Mouse (Mus musculus) MEL (cell line): Measurements from ENCODE around the gene 1600002K03Rik. TPM values are rescaled to one million over a fixed set of nuclear protein-coding genes. Genes with fewer than 3 reads are reported as not detected.
A peak's percentile ranks its signal among the peaks of the same experiment; 100 is the strongest.

ENCODE experiments used
- DNase-seq: peaks from one replicate; pipeline ENCODE4 v3.0.0; 2011; ENCODE audit warnings: low read depth, low spot score
- H3K27ac ChIP-seq: 2 replicates; pipeline ENCODE4 v1.5.1; 2012; ENCODE audit warnings: low read depth, mild to moderate bottlenecking, control low read depth, low read length, moderate library complexity; ENCODE audit not compliant: control insufficient read depth
- H3K27me3 ChIP-seq, 2 experiments: fragments of 150-350 bp in 1 of 2; sonication (generic) in 1 of 2; 2 replicates each; pipeline ENCODE4 v1.6.1; 2012; ENCODE audit warnings: low read length in 2 of 2, mild to moderate bottlenecking in 2 of 2, improper control_type of control experiment in 1 of 2, moderate library complexity in 1 of 2; ENCODE audit not compliant: insufficient read depth in 2 of 2, control insufficient read depth in 1 of 2
- H3K36me3 ChIP-seq, 2 experiments: 2 replicates each; pipeline ENCODE4 v1.6.1; 2012 to 2014; ENCODE audit warnings: low read length in 2 of 2, improper control_type of control experiment in 1 of 2, inconsistent platforms in 1 of 2, mild to moderate bottlenecking in 1 of 2; ENCODE audit not compliant: insufficient read depth in 2 of 2, control insufficient read depth in 1 of 2
- H3K4me1 ChIP-seq, 2 experiments: fragments of 150-350 bp in 1 of 2; sonication (generic) in 1 of 2; 2 replicates each; pipeline ENCODE4 v1.6.1; 2012; ENCODE audit warnings: low read length in 2 of 2, improper control_type of control experiment in 1 of 2, mild to moderate bottlenecking in 1 of 2; ENCODE audit not compliant: insufficient read depth in 2 of 2, control insufficient read depth in 1 of 2
- H3K4me3 ChIP-seq, 2 experiments: fragments of 150-350 bp in 1 of 2; sonication (generic) in 1 of 2; 2 replicates each; pipeline ENCODE4 v1.5.1; 2012; ENCODE audit warnings: low read depth in 2 of 2, low read length in 2 of 2, mild to moderate bottlenecking in 2 of 2, moderate library complexity in 2 of 2, control low read depth in 1 of 2, improper control_type of control experiment in 1 of 2; ENCODE audit not compliant: control insufficient read depth in 1 of 2, insufficient read depth in 1 of 2
- H3K79me2 ChIP-seq: 2 replicates; pipeline ENCODE4 v1.6.1; 2012; ENCODE audit warnings: mild to moderate bottlenecking, low read length, moderate library complexity; ENCODE audit not compliant: control insufficient read depth, poor library complexity, insufficient read depth
- H3K9ac ChIP-seq: 2 replicates; pipeline ENCODE4 v1.6.1; 2012; ENCODE audit warnings: low read depth, mild to moderate bottlenecking, control low read depth, low read length, moderate library complexity; ENCODE audit not compliant: control insufficient read depth, poor library complexity, severe bottlenecking
- H3K9me3 ChIP-seq: fragments of 150-350 bp; sonication (generic); replicated peaks from 2 replicates; pipeline ENCODE4 v1.6.1; 2012; ENCODE audit warnings: mild to moderate bottlenecking, low read length, improper control_type of control experiment, moderate library complexity; ENCODE audit not compliant: insufficient read depth
- BHLHE40 ChIP-seq: IDR thresholded peaks from 2 replicates; pipeline ENCODE4 v1.6.1; 2012; ENCODE audit warnings: low read depth, mild to moderate bottlenecking, inconsistent platforms, low read length, improper control_type of control experiment, borderline replicate concordance
- CHD1 ChIP-seq: IDR thresholded peaks from 2 replicates; pipeline ENCODE4 v1.6.1; 2012; ENCODE audit warnings: low read depth, mild to moderate bottlenecking, inconsistent platforms, low read length, improper control_type of control experiment
- CHD2 ChIP-seq: IDR thresholded peaks from 2 replicates; pipeline ENCODE4 v1.6.1; 2011; ENCODE audit warnings: low read length, improper control_type of control experiment
- CTCF ChIP-seq, 3 experiments: IDR thresholded peaks in 2 of 3; conservative IDR thresholded peaks in 1 of 3; 2 replicates each; pipeline ENCODE4 v1.5.1; 2011 to 2012; ENCODE audit warnings: low read length in 3 of 3, low read depth in 2 of 3, mild to moderate bottlenecking in 2 of 3, improper control_type of control experiment in 1 of 3, inconsistent platforms in 1 of 3, mixed read lengths in 1 of 3, moderate library complexity in 1 of 3; ENCODE audit not compliant: control insufficient read depth in 1 of 3, insufficient read depth in 1 of 3, poor library complexity in 1 of 3, severe bottlenecking in 1 of 3
- EP300 ChIP-seq, 2 experiments: IDR thresholded peaks; 2 replicates each; pipeline ENCODE4 v1.6.1; 2011; ENCODE audit warnings: improper control_type of control experiment in 2 of 2, low read length in 2 of 2, low read depth in 1 of 2, mild to moderate bottlenecking in 1 of 2
- ETS1 ChIP-seq: IDR thresholded peaks from 2 replicates; pipeline ENCODE4 v1.6.1; 2012; ENCODE audit warnings: low read depth, mild to moderate bottlenecking, inconsistent platforms, low read length, improper control_type of control experiment, moderate library complexity
- JUND ChIP-seq: IDR thresholded peaks from 2 replicates; pipeline ENCODE4 v1.6.1; 2011; ENCODE audit warnings: low read depth, mild to moderate bottlenecking, improper control_type of control experiment, low read length
- KAT2A ChIP-seq: conservative IDR thresholded peaks from 2 replicates; pipeline ENCODE4 v1.6.1; 2012; ENCODE audit warnings: low read depth, low read length, improper control_type of control experiment, inconsistent platforms
- MXI1 ChIP-seq: IDR thresholded peaks from 2 replicates; pipeline ENCODE4 v1.6.1; 2011; ENCODE audit warnings: mild to moderate bottlenecking, low read depth, low read length, improper control_type of control experiment
- MYB ChIP-seq: IDR thresholded peaks from 2 replicates; pipeline ENCODE4 v1.6.1; 2011; ENCODE audit warnings: mild to moderate bottlenecking, low read depth, low read length, improper control_type of control experiment
- MYC ChIP-seq: IDR thresholded peaks from 2 replicates; pipeline ENCODE4 v1.6.1; 2011; ENCODE audit warnings: low read depth, mild to moderate bottlenecking, low read length, improper control_type of control experiment, moderate library complexity
- POLR2A ChIP-seq, 2 experiments: IDR thresholded peaks; 2 replicates each; pipeline ENCODE4 v1.6.1; 2011 to 2012; ENCODE audit warnings: low read length in 2 of 2, mild to moderate bottlenecking in 2 of 2, control low read depth in 1 of 2, improper control_type of control experiment in 1 of 2, low read depth in 1 of 2, moderate library complexity in 1 of 2; ENCODE audit not compliant: control insufficient read depth in 1 of 2, insufficient read depth in 1 of 2, poor library complexity in 1 of 2
- RAD21 ChIP-seq: IDR thresholded peaks from 2 replicates; pipeline ENCODE4 v1.6.1; 2011; ENCODE audit warnings: mild to moderate bottlenecking, low read depth, low read length, improper control_type of control experiment
- RCOR1 ChIP-seq: IDR thresholded peaks from 2 replicates; pipeline ENCODE4 v1.6.1; 2012; ENCODE audit warnings: low read depth, mild to moderate bottlenecking, inconsistent platforms, low read length, improper control_type of control experiment
- SIN3A ChIP-seq: IDR thresholded peaks from 2 replicates; pipeline ENCODE4 v1.6.1; 2012; ENCODE audit warnings: low read length, improper control_type of control experiment, inconsistent platforms
- SMC3 ChIP-seq: IDR thresholded peaks from 2 replicates; pipeline ENCODE4 v1.6.1; 2011; ENCODE audit warnings: low read depth, low read length, improper control_type of control experiment
- TAL1 ChIP-seq: IDR thresholded peaks from 2 replicates; pipeline ENCODE4 v1.6.1; 2012; ENCODE audit warnings: mild to moderate bottlenecking, inconsistent platforms, low read length, moderate library complexity, mixed read lengths
- TBP ChIP-seq: IDR thresholded peaks from 2 replicates; pipeline ENCODE4 v1.8.0; 2011; ENCODE audit warnings: low read depth, low read length, improper control_type of control experiment
- TCF12 ChIP-seq: IDR thresholded peaks from 2 replicates; pipeline ENCODE4 v1.6.1; 2014; ENCODE audit warnings: low read depth, mild to moderate bottlenecking, inconsistent platforms, low read length, improper control_type of control experiment, moderate library complexity
- UBTF ChIP-seq: IDR thresholded peaks from 2 replicates; pipeline ENCODE4 v1.6.1; 2012; ENCODE audit warnings: low read depth, mild to moderate bottlenecking, inconsistent platforms, low read length, improper control_type of control experiment, moderate library complexity, borderline replicate concordance; ENCODE audit not compliant: insufficient read depth
- USF2 ChIP-seq, 2 experiments: IDR thresholded peaks; 2 replicates each; pipeline ENCODE4 v1.6.1; 2011 to 2012; ENCODE audit warnings: improper control_type of control experiment in 2 of 2, low read length in 2 of 2, borderline replicate concordance in 1 of 2, inconsistent platforms in 1 of 2, low read depth in 1 of 2, mild to moderate bottlenecking in 1 of 2; ENCODE audit not compliant: insufficient read depth in 1 of 2
- ZNF384 ChIP-seq: IDR thresholded peaks from 2 replicates; pipeline ENCODE4 v1.6.1; 2012; ENCODE audit warnings: low read depth, mild to moderate bottlenecking, inconsistent platforms, low read length, improper control_type of control experiment
- polyA plus RNA-seq, 2 experiments: library from polyadenylated mRNA; stranded (reverse) in 1 of 2; unstranded in 1 of 2; fragments of >175 nt in 1 of 2; fragments of >200 nt in 1 of 2; gene quantifications; 2 replicates each; pipeline versions ENCODE4 v1.2.1 to v1.2.4; 2012; ENCODE audit warnings: low replicate concordance in 2 of 2, low read depth in 1 of 2; ENCODE audit not compliant: insufficient read length in 2 of 2, insufficient read depth in 1 of 2, missing spikeins in 1 of 2
- total RNA-seq: library from RNA; depleted of rRNA; stranded (reverse); fragments of 300-350 nt; gene quantifications from 2 replicates; pipeline ENCODE4 v1.2.3, GENCODE M21; 2012

The 1600002K03Rik gene
- total and polyA plus RNA-seq, 3 experiments, result 11.4 to 16.9 TPM; not detected in 1

- DNase-seq, result no peak
- H3K79me2 ChIP-seq, result peaks cover 8% of the 10 kb centered on the region; the same call in 1 of the 2 replicates
- no peak for TF ChIP-seq RCOR1
- no peak for TF ChIP-seq KAT2A
- TF ChIP-seq ETS1, result no peak; the same call in 1 of the 2 replicates
- TF ChIP-seq BHLHE40, result peak; percentile 46; the same call in 1 of the 2 replicates
- TF ChIP-seq CHD2, result no peak
- TF ChIP-seq ZNF384, result peak; percentile 77
- TF ChIP-seq POLR2A (IDR thresholded peaks at IDR 0.05; ENCODE audit: control insufficient read depth in 1 of 2, insufficient read depth in 1 of 2, low read depth in 1 of 2, low read length in 2 of 2, poor library complexity in 1 of 2), result no peak
- H3K36me3 ChIP-seq, result peaks cover 0 to 12% of the 10 kb centered on the region in 2 experiments; a peak in 2 of 4 replicates
- no peaks in the 10 kb centered on the region for H3K9me3 ChIP-seq
- H3K9ac ChIP-seq, result peak overlapping the region; percentile 68
- H3K27ac ChIP-seq, result peak overlapping the region; percentile 56
- H3K4me3 ChIP-seq, result peak overlapping the region; percentile 47 to 85
- H3K27me3 ChIP-seq, result no peaks in the 10 kb centered on the region
- peaks cover 0 to 11% of the 10 kb centered on the region in 2 experiments; a peak in 1 of 4 replicates for H3K4me1 ChIP-seq
These were observed 614 bp downstream of the 1600002K03Rik start for GRCm38 (mm10) chr10:80173358-80173757.

DNA sequence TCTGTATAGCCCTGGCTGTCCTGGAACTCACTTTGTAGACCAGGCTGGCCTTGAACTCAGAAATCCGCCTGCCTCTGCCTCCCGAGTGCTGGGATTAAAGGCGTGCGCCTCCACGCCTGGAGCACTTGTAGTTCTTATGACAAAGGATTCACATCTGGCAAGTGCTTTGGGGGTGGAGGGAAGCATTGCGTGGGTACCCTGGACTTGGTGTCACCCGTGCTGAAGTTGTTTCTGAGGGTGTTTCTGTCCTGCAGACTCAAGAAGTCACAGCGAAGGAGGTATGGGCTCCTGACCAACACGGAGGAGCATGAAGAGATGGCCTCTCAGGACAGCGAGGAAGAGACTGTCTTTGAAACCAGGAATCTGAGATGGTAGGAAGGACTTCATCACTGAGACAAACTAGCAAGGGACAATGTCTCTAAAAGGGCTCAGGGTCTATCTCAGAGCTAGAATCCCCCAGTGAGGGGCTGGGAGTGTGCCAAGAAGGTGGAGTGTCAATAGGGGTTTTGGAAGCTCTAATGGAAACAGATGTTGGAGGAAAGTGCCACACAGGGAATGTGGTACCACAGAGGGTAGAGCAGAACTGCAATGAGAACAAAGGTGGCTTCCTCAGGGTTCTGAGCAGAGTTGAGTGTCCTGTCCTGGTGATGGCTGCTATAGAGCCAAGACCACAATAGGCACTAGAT, 1.4 kb downstream of the 1600002K03Rik start:
- no peak overlapping the region for H3K4me3 ChIP-seq
- H3K36me3 ChIP-seq, result peaks cover 0 to 8% of the 10 kb centered on the region in 2 experiments; a peak in 2 of 4 replicates
- no peak for TF ChIP-seq USF2 (IDR thresholded peaks at IDR 0.05; ENCODE audit: borderline replicate concordance in 1 of 2, insufficient read depth in 1 of 2, low read depth in 1 of 2, low read length in 2 of 2)
- TF ChIP-seq TBP, result no peak
- TF ChIP-seq SMC3, result no peak
- TF ChIP-seq UBTF, result no peak
- no peak for TF ChIP-seq SIN3A
- TF ChIP-seq TAL1, result no peak
- TF ChIP-seq ETS1, result no peak
- no peak for TF ChIP-seq MYC
- TF ChIP-seq CHD1, result no peak
- no peak for TF ChIP-seq CTCF (IDR thresholded peaks at IDR 0.05 in 2 of 3, conservative IDR thresholded peaks at IDR 0.05 in 1 of 3; ENCODE audit: control insufficient read depth in 1 of 3, insufficient read depth in 1 of 3, low read depth in 2 of 3, low read length in 3 of 3, poor library complexity in 1 of 3, severe bottlenecking in 1 of 3)
- no peak for TF ChIP-seq ZNF384
- TF ChIP-seq EP300 (IDR thresholded peaks at IDR 0.05; ENCODE audit: low read depth in 1 of 2, low read length in 2 of 2), result no peak
- no peak for TF ChIP-seq MYB
- TF ChIP-seq TCF12, result no peak
- TF ChIP-seq RCOR1, result no peak
- no peak for TF ChIP-seq JUND
- TF ChIP-seq RAD21, result no peak
- TF ChIP-seq MXI1, result no peak
- no peak overlapping the region for H3K27ac ChIP-seq
- H3K9ac ChIP-seq, result no peak overlapping the region; the same call in 1 of the 2 replicates
- no peaks in the 10 kb centered on the region for H3K9me3 ChIP-seq
- peaks cover 3 to 6% of the 10 kb centered on the region in 2 experiments for H3K27me3 ChIP-seq
- H3K4me1 ChIP-seq, result peaks cover 0 to 6% of the 10 kb centered on the region in 2 experiments; a peak in 1 of 4 replicates
- peaks cover 4% of the 10 kb centered on the region; the same call in 1 of the 2 replicates for H3K79me2 ChIP-seq
- no peak for DNase-seq
